Mouse (Mus musculus) lung, embryonic 15.5 days (tissue): ENCODE data around the gene Tescl. TPM values are rescaled to one million over a fixed set of nuclear protein-coding genes. Genes with fewer than 3 reads are reported as not detected.

ENCODE experiments used
- microRNA-seq: library from miRNA; unstranded; fragments of <30 nt; microRNA quantifications from one replicate; pipeline ENCODE4, GENCODE M21; 2016
- polyA plus RNA-seq: library from polyadenylated mRNA; unstranded; fragments of >200 nt; fragmentation: Nextera tagmentation; extraction: Ambion mirVana; gene quantifications from 2 replicates; pipeline ENCODE4 v1.2.1, GENCODE M21; 2015

Gene Tescl
- polyA plus RNA-seq, 1 experiment from 2014 or later: not detected

Small RNA genes lying within 50 kb of the gene (microRNA-seq; reads per million reads assigned to microRNA genes)
- not detected for gene Gm27592

Other genes with a start within 250 kb of the Tescl start
- gene Zfp112, start 221.6 kb downstream of the Tescl start, polyA plus RNA-seq: 4.5 and 6.3 TPM in 2 replicates
- 16.6 and 18.5 TPM in 2 replicates for gene Zfp235, start 199.8 kb downstream of the Tescl start, polyA plus RNA-seq
- gene Zfp114, start 158.9 kb downstream of the Tescl start, polyA plus RNA-seq: 5.7 and 6.4 TPM in 2 replicates
- 10.5 and 12.4 TPM in 2 replicates for gene Zfp111, start 122.5 kb downstream of the Tescl start, polyA plus RNA-seq
- gene Zfp109, start 96.4 kb downstream of the Tescl start, polyA plus RNA-seq: 5.1 and 6.5 TPM in 2 replicates
- gene Zfp108, start 79.1 kb downstream of the Tescl start, polyA plus RNA-seq: 3.8 and 3.9 TPM in 2 replicates
- gene Zfp93, start 63.5 kb downstream of the Tescl start, polyA plus RNA-seq: 8.7 and 9.3 TPM in 2 replicates
- gene Zfp61, start 32.7 kb downstream of the Tescl start, polyA plus RNA-seq: 36.2 and 37.9 TPM in 2 replicates
- 10.3 and 10.4 TPM in 2 replicates for gene Zfp94, start 17.3 kb downstream of the Tescl start, polyA plus RNA-seq
- gene Lypd5, start 15.3 kb upstream of the Tescl start, polyA plus RNA-seq: not detected in 2 replicates
- 3.5 and 4.7 TPM in 2 replicates for gene Kcnn4, start 36.3 kb upstream of the Tescl start, polyA plus RNA-seq
- gene Smg9, start 65.7 kb upstream of the Tescl start, polyA plus RNA-seq: 22.5 and 23.9 TPM in 2 replicates
- not detected in 2 replicates for gene Irgc1, start 118.4 kb upstream of the Tescl start, polyA plus RNA-seq
- gene Plaur, start 128.5 kb upstream of the Tescl start, polyA plus RNA-seq: 17.5 and 18.6 TPM in 2 replicates
- 2.8 and 3.5 TPM in 2 replicates for gene Cadm4, start 148.1 kb upstream of the Tescl start, polyA plus RNA-seq
- gene Zfp428, start 173.1 kb upstream of the Tescl start, polyA plus RNA-seq: 42.7 and 47.2 TPM in 2 replicates
- gene AC161166.1, start 178.5 kb upstream of the Tescl start, polyA plus RNA-seq: 0.19 and 0.47 TPM in 2 replicates
- 7.8 and 7.9 TPM in 2 replicates for gene Irgq, start 196.8 kb upstream of the Tescl start, polyA plus RNA-seq
- 0.39 and 0.54 TPM in 2 replicates for gene Pinlyp, start 212.2 kb upstream of the Tescl start, polyA plus RNA-seq
- 109 and 118 TPM in 2 replicates for gene Xrcc1, start 212.4 kb upstream of the Tescl start, polyA plus RNA-seq